Mouse (Mus musculus) layer of hippocampus, adult 9-10 months (tissue): ENCODE results near the gene Rgs8.

Experiments used
- DNase-seq: peaks from one replicate; pipeline ENCODE4 v3.0.0; 2022; ENCODE audit warnings: low spot score

Gene Rgs8

DNA sequence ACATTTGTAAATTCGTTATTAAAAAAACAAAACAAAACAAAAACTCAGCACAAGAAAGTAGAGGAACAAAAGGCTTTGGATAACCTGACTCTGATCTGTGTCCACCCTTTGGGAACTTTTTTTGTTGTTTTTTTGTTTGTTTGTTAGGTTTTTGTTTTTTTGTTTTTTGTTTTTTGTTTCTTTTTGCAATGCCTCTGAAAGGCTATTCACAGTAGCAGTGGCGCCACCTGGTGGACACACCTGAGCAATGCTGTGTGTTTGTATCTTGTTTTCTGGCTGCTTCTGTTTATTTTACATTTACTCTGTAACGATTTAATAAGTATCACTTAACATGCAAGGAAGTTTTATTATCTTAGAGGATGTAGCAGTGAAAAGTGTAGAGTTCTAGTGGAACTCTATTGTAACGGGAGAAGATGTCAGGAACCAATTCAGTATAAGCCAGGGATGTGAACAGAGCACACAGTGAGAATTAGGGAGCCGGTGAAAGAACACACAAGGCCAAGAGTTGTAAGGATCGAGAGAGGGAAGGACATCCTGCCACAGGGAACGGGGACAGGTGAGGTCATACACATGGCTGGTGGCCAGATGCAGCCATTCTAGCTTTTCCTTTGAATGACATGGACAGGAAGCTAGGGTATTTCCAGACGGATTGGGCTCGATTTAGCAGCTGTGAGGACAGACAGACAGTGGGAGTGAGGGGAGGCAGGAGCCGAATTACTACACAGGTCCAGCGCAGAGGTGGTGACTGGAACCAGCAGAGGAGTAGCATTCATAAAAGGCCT lies 89.7 kb downstream of the Rgs8 start:
- peak; percentile 82 for DNase-seq

- no peak for DNase-seq
Measured at GRCm38 (mm10) chr1:153746119-153746670, 93.4 kb downstream of the Rgs8 start.

- DNase-seq = peak; percentile 52
Measured at GRCm38 (mm10) chr1:153746728-153747127, 93.9 kb downstream of the Rgs8 start.

DNA sequence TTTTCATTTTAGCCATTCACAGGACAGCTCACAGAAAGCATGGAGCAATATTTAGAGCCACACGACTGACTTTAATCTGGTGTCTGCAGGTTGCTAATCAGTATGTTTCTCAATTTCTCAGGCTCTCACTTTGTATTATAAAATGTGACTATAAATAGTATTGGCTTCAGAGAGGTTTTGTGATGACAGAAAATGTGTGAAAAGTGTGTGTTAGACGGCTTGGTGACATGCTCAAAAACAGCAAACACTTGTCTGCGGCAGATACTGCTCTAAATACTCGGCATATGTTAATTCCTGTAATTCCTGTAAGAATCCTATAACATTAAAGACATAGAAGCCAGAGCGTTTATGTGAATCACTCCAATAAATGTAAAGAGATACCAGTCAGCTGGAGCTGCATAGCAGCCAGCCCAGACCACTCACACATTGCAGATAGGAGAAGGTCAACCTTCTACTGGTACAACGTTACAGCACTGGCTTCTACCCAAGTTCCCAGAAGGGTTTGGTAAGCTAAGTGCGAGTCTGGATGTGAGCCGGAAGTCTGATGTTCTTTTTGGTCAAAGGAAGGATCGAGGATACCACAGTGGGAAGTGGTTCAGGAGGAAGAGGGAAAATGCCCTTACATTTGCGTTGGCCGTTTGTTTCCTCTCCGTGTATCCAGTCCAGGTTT lies 95.2 kb downstream of the Rgs8 start:
- no peak for DNase-seq

DNA sequence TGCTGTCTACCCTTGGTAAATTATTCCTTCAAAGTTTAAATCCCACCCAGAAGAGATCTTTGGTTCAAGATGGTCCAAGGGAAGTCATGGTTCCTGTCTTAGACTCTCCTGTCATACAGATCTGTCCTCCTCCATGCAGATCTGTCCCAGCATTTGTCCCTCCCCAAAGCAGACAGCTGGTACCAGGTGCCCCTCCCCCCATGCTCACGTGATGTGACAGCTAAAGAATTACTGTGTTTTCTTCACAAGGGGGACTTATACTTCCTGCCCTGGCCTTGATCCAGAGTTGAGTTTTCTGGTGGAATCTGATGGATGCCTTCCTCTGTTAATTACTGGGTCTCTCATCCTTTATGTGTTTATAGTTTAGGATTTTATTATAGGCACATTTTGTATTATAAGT lies 95.7 kb downstream of the Rgs8 start:
- DNase-seq = no peak

- peak; percentile 48 for DNase-seq
Measured at GRCm38 (mm10) chr1:153749211-153749801, 96.5 kb downstream of the Rgs8 start, which contains the start of gene Rnasel. Rnasel (plus strand) TSS chr1:153749426.
